Mouse (Mus musculus) cerebellum, adult 9-11 months (tissue): ENCODE results near the gene Ugt2a2.
"Not testable (repeated sequence)": the region's sequence is repeated elsewhere in the genome, so short reads cannot be mapped to it uniquely, and the experiment has no call there.

Experiments
- DNase-seq: peaks from one replicate; pipeline ENCODE4 v3.0.0; 2022

Gene Ugt2a2

GRCm38 (mm10) chr5:87482160-87482559 is at the start of gene Ugt2a2:
Gene Ugt2a2 (minus strand): TSS chr5:87482260.
- DNase-seq = no peak

DNA sequence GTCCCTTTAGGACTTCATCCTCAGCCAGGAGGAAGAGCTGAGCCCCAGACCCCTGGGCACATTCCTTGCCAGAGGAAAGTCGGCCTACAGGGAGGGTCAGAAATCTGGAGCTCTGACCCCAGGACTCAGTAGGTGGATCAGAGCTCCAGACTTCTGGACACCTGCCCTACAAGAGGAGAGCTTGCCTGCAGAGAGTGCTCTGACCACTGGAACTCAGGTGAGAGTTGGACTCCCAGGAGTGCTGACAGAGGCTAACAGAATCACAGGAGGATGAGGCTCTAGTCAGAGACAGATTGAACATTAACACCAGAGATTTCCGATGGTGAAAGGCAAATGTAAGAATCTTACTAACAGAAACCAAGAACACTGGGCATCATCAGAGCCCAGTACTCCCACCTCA is 41.5 kb upstream of the Ugt2a2 start:
- DNase-seq = not testable (repeated sequence)

DNA sequence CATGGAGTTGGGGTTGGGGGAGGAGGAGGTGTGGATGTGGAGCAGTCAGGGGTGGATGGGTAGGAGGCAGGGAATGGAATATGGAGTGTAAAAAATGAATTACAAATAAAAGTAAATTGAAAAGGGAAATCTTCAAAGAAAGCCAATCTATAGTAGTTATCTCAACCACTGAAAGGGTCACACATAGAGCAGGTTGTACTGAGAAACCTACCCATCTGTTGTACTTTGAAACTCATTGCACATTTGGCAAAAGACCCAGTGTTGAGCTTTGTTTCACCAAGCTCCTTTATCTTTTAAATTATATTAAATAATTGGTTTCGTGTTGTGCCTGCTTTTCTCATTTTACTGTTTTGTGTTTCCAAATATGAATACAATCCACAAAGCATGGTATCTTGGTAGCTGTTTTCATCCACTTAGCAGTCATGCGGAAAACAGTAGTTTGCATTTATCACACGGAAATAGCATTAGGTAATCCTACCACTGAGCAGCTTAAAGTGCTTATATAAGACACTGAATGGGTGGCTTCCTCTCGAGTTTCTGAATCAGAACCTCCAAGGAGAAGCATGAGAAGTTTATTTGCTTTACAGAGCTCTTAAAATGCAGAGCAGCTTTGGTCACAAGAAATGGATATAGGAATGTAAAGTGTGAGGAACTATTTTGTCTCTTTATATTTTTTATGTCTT is 23.9 kb upstream of the Ugt2a2 start:
- DNase-seq = no peak

DNA sequence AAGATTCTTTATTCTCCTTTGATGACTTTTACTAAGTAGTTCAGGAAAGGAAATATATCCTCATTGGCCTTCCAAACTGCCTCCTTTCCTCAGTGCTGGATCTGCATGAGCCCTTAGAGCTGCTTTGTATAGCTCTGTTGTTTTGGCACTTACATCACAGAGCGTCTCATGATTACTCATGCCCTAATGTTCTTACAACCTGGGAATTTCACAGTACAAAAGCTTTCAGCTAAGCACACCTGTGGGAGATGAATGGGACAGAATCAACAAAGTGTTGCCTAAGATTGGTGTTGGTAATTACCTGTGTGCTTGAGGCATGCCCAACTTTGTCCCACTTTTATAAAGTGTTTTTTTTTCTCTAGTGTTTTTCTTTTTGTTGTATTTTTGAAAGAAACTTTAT is 20.6 kb upstream of the Ugt2a2 start:
- DNase-seq = no peak

DNA sequence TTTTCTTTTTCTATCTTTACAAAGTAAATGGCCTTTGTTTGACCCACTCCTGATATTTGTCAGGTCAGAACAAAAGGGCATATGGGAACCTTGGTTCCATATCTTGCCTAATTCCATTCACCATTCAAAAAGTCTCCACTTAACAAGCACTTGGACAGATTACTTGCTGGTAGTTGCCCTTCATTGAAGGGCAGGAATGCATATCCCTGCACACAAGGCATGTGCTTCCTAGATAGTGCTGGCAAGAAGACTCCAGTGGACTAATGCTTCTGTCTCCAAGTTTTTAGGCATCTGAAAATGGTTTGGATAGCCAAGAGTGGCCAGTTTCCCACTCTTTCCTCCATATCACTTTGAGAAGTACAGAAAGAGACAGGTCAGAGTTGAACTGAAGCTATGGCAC is 17.3 kb upstream of the Ugt2a2 start:
- no peak for DNase-seq

DNA sequence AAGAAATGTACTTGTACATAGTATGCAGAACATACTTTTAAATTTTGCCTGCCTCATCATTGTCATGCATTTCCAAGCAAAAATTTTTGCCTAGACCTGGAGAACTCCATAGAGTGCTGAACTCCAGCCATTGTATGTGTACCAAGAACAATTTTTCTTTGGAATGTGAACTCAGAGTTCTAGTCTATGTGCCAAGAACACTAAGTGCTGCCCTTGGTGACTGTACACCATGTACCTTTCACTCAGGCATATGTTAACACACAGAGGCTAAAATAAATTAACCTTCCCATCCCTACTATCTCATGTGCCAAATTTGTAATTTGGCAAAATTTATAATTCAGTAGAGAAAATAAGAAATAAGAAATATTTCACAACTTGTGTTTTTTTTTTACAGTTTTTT is 16.9 kb upstream of the Ugt2a2 start:
- no peak for DNase-seq

GRCm38 (mm10) chr5:87490771-87491170 is 8.7 kb upstream of the Ugt2a2 start, which contains the start of gene Ugt2a1:
Gene Ugt2a1 (minus strand): TSS chr5:87490871.
- DNase-seq = no peak

DNA sequence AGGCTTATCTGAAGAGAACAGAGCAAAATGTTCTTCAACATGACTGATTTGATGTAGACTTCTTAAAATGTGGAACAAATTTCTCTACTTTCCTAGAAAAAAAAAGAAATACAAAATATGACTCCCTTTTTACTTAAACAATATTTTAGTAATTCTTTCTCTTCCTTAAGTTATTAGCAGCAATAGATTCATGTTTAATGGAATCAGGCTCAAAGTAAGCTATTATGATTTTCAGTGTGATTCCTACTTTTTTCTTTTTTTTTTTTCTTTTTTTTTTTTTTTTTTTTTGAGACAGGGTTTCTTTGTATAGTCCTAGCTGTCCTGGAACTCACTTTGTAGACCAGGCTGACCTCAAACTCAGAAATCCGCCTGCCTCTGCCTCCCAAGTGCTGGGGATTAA is 4.6 kb upstream of the Ugt2a2 start, which contains the start of gene Gm43638:
Gene Gm43638 (minus strand): TSS at position 101 of the 400 bp plus-strand sequence.
- DNase-seq = not testable (repeated sequence)

- no peak for DNase-seq
Measured at GRCm38 (mm10) chr5:87458810-87459209, 23.2 kb downstream of the Ugt2a2 start.

GRCm38 (mm10) chr5:87457701-87458100 is 24.4 kb downstream of the Ugt2a2 start:
- DNase-seq = no peak

- DNase-seq = no peak
Measured at GRCm38 (mm10) chr5:87456216-87456850, 25.7 kb downstream of the Ugt2a2 start.

- DNase-seq = no peak
Measured at GRCm38 (mm10) chr5:87455519-87455918, 26.5 kb downstream of the Ugt2a2 start.

- not testable (repeated sequence) for DNase-seq
Measured at GRCm38 (mm10) chr5:87452514-87452913, 29.5 kb downstream of the Ugt2a2 start.

DNA sequence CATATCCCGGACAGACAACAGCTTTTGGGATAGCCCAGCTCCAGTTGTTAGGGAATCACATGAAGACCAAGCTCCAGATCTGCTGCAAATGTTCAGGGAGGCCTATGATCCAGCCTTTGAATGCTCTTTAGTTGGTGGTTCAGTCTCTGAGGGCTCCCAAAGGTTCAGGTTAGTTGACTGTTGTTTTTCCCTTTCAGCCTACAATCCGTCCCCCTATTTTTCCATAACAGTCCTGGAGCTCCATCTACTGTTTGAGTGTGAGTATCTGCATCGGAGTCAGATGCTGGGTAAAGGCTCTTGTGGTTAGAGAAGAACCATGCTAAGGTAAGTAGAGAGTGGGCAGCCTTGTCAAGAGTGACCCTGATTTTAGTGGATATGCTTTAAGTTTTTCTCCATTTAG is 45.8 kb downstream of the Ugt2a2 start:
- DNase-seq = no peak

GRCm38 (mm10) chr5:87425676-87426075 is 56.4 kb downstream of the Ugt2a2 start:
- DNase-seq = no peak

GRCm38 (mm10) chr5:87424041-87424440 is 58.0 kb downstream of the Ugt2a2 start, which contains the start of gene Ugt2b38:
Gene Ugt2b38 (minus strand): TSS chr5:87424203.
- not testable (repeated sequence) for DNase-seq
